Mouse (Mus musculus) testis, adult 2 months (tissue): ENCODE data around the gene S100a13. TPM values are rescaled to one million over a fixed set of nuclear protein-coding genes. Genes with fewer than 3 reads are reported as not detected.
A peak's percentile ranks its signal among the peaks of the same experiment; 100 is the strongest.

Experiments used
- H3K27ac ChIP-seq: fragments of 200-500 bp; 2 replicates; pipeline ENCODE4 v1.5.1; 2012; ENCODE audit warnings: low read depth, low read length; ENCODE audit not compliant: control insufficient read depth, insufficient read depth
- H3K27me3 ChIP-seq: fragments of 200-500 bp; 2 replicates; pipeline ENCODE4 v1.6.1; 2012; ENCODE audit warnings: mild to moderate bottlenecking, low read length, moderate library complexity; ENCODE audit not compliant: control insufficient read depth, insufficient read depth
- H3K36me3 ChIP-seq: fragments of 200-500 bp; 2 replicates; pipeline ENCODE4 v1.6.1; 2012; ENCODE audit warnings: mild to moderate bottlenecking, low read length; ENCODE audit not compliant: control insufficient read depth, insufficient read depth
- H3K4me1 ChIP-seq: fragments of 200-500 bp; 2 replicates; pipeline ENCODE4 v1.6.1; 2012; ENCODE audit warnings: low read length; ENCODE audit not compliant: control insufficient read depth, insufficient read depth
- H3K4me3 ChIP-seq: fragments of 200-500 bp; 2 replicates; pipeline ENCODE4 v1.5.1; 2012; ENCODE audit warnings: low read depth, mild to moderate bottlenecking, low read length, moderate library complexity, mixed read lengths; ENCODE audit not compliant: control insufficient read depth
- CTCF ChIP-seq: fragments of 200-500 bp; IDR thresholded peaks from 2 replicates; pipeline ENCODE4 v1.5.1; 2012; ENCODE audit warnings: low read depth, mild to moderate bottlenecking, inconsistent platforms, low read length, moderate library complexity; ENCODE audit not compliant: control insufficient read depth, insufficient read depth, insufficient replicate concordance
- POLR2A ChIP-seq: fragments of 200-500 bp; IDR thresholded peaks from 2 replicates; pipeline ENCODE4 v1.6.1; 2012; ENCODE audit warnings: low read depth, mild to moderate bottlenecking, inconsistent platforms, low read length, moderate library complexity; ENCODE audit not compliant: control insufficient read depth
- polyA plus RNA-seq: library from polyadenylated mRNA; depleted of rRNA; stranded (reverse); fragments of >200 nt; gene quantifications from 2 replicates; pipeline ENCODE4 v1.2.3, GENCODE M21; 2012

The S100a13 gene
- polyA plus RNA-seq, 1 experiment = 2.9 TPM

DNA sequence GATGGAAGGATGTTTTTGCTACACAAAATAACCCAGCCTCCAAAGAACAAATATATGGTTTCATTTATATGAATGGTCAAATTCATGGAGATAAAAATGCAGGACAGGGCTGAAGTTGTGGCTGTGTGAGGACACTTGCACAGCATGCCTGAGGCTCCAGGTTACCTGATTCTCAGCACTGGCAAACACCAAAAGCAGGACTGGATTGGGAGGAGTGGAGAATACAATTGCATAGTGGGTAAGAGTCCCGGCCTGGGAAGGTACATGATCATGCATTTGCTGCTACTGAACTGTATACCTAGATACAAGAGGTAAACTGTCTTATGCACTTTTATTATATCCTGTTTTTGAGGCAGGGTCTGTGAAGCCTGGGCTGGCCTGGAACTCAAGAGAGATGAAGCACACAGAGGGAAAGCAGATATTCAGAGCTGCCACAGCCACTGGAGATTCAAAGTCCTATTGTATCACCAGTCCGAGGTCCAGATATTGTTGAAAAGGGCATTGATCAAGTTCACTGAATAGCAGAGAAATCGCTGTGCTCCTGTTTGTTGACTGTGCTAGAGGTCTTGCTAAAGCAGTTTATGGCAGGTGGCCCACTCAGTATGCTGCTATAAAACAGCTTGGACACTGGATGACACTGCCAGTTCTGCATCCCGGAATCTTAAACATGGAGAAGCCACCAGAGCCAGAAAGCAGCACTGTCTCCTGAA lies 20.2 kb upstream of the S100a13 start:
- Histone ChIP-seq H3K4me3 (no peak overlapping the region), H3K36me3 (peaks cover 1% of the 10 kb centered on the region; the same call in 1 of the 2 replicates), H3K4me1 (no peaks in the 10 kb centered on the region), H3K27me3 (no peaks in the 10 kb centered on the region), H3K27ac (no peak overlapping the region)
- no peak for TF ChIP-seq POLR2A

DNA sequence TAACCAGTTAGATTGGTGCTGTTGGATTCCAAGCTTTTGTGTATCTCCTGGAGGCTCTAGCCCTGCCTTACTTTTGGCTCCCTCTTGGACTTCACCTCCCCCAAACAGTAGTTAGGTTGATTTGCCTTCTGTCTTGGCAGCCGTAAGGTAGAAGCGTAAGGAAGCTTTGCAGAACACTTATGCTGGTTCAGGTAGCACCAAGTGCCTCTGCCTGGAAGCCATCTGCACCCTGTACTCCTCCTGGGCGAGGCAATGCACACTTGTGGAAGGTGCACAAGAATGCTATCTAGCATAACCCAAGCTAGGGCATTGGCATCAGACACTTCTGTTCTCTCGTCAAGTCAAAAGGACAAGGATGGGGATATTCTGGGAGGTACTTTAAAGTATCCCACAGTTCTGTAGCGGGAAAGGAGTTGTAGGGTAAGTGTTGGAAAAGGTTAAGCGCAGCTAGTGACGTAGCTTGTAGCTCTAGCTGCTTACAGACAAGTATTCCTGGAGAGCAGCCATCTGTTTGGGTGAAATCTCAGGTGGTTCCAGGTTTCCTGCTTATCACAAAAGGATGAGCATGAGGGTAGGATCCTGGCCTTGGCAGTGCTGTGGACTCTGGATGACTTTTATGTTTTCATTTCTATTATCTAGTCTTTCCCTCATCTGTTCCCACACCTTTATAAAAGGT lies 18.2 kb upstream of the S100a13 start:
- Histone ChIP-seq H3K4me1 (no peaks in the 10 kb centered on the region), H3K27me3 (no peaks in the 10 kb centered on the region), H3K27ac (no peak overlapping the region), H3K36me3 (0 out of 2 replicates have a peak, but pooled peaks cover 1% of the 10 kb centered on the region), H3K4me3 (no peak overlapping the region)
- TF ChIP-seq CTCF = no peak
- no peak for TF ChIP-seq POLR2A

DNA sequence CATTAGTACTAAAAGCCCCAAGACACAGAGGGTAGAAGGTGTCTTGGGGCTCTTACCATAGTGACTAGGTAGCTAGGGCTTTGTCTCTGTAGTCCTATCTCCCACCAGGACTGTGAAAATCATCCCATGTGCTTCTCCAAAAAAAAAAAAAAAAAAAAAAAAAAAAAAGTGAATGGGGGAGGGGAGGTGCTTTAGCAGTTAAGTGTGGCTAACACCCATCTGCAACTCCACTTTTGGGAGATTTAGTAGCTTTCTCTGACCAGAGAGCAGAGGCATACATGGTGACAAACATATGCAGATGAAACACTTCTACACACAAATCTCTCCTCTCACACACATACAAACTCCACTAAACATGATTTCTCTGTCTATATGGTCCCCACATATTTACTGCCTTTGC lies 16.6 kb upstream of the S100a13 start:
- Histone ChIP-seq H3K27ac (no peak overlapping the region), H3K4me1 (no peaks in the 10 kb centered on the region), H3K36me3 (0 out of 2 replicates have a peak, but pooled peaks cover 1% of the 10 kb centered on the region), H3K4me3 (no peak overlapping the region), H3K27me3 (no peaks in the 10 kb centered on the region)
- TF ChIP-seq POLR2A (no peak), CTCF (no peak)

DNA sequence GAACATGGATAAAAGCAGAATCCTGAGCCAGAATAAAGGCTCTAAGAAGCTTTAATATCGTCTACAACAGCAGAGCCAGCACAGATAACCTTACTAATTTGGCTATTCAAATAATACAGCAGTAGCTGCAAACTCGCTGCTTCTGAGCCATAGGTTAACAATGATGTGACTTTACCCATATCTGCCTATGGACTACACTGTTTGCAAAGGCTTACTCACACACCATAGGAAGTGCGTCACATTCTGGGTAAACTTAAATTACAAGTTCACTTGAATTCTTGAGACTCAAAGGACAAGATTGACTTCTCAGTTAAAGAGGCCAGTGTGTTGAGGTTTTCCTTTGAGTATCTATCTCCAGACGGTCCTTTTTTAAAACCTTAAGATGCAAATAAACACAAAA lies 10.8 kb upstream of the S100a13 start:
- Histone ChIP-seq H3K4me3 (no peak overlapping the region), H3K36me3 (peaks cover 7% of the 10 kb centered on the region)

DNA sequence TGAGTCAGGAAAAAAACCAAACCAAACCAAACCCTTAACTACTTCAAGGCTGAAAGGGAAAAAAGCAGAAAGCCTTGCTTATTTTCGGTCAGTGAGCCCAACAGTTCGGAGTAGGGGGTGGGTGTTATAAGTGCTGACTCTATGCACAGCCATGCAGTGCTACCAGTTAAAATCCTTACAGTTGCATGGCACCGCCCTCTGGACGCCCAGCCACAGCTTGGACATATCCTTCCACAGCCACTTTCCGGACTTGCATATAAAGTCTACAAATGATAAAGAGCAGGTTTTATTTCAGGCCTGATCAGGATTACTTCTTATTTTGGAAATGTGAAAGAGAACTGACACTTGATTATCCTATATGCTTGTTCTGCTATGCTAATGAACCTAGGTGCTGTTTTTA lies 9.0 kb upstream of the S100a13 start:
- Histone ChIP-seq H3K27me3 (no peaks in the 10 kb centered on the region), H3K4me1 (peaks cover 2% of the 10 kb centered on the region; the same call in 1 of the 2 replicates), H3K4me3 (no peak overlapping the region), H3K36me3 (peaks cover 7% of the 10 kb centered on the region), H3K27ac (no peak overlapping the region)
- TF ChIP-seq POLR2A (no peak), CTCF (no peak)

More for the DNA sequence above, 10.8 kb upstream of the S100a13 start:
- peaks cover 2% of the 10 kb centered on the region; the same call in 1 of the 2 replicates for H3K4me1 ChIP-seq
- no peaks in the 10 kb centered on the region for H3K27me3 ChIP-seq
- H3K27ac ChIP-seq = no peak overlapping the region
- TF ChIP-seq CTCF = no peak
- TF ChIP-seq POLR2A = no peak

DNA sequence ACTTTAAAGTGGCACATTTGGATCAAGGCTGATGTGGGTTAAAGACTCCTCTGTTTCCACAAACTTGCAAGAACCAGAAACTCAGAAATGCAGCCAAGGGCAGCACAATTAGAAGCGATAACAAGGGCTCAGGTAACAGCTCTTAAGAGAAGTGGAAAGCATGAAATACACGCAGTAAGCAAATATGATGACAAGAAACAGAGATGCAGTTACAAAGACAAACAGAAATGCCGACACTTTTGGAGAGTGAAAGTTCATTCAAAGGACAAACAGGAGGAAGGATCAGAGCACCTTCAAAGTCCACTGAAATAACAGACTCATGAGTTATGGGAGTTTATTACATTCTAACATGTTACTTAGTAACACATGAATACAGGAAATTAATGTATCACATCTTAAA lies 7.9 kb upstream of the S100a13 start:
- Histone ChIP-seq H3K27me3 (no peaks in the 10 kb centered on the region), H3K4me3 (no peak overlapping the region), H3K36me3 (peaks cover 7% of the 10 kb centered on the region), H3K4me1 (peaks cover 2% of the 10 kb centered on the region; the same call in 1 of the 2 replicates), H3K27ac (no peak overlapping the region)
- no peak for TF ChIP-seq POLR2A
- no peak for TF ChIP-seq CTCF

DNA sequence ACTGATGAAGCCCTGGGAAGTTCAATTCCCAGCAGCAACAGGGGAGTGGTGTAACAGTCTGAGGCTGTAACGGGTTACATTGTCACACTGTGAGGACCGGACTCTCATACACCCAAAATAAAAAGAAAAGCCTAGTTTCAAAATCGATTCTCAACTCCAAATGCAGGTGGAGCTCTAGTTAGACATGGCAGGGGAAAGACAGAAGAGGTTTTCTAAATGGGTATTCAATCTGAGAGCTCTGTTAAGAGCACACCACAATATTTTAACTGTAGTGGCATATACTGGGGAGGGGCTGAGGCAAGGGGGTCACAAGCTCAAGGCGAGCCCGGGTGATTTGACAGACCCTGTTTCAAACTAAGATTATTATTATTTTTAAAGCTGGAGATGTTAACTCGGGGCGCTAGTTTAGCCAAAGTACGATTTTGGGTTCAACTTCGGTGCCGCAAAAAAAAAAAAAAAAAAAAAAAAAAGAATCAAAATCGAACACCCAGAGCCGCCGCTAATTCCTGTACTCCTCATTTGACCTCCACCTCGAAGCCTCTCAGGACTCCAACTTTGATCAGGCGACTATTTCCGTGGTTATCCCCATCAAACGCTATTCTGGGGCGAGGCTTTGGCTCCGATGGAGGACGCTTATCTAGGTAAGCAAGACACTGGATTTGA lies 5.8 kb upstream of the S100a13 start:
- Histone ChIP-seq H3K27ac (peak overlapping the region; percentile 99), H3K4me3 (peak overlapping the region; percentile 100), H3K36me3 (peaks cover 7% of the 10 kb centered on the region), H3K4me1 (peaks cover 2% of the 10 kb centered on the region; the same call in 1 of the 2 replicates), H3K27me3 (no peaks in the 10 kb centered on the region)
- TF ChIP-seq POLR2A (no peak), CTCF (no peak)
